Mouse (Mus musculus): ENCODE results near the gene L3mbtl3.

L3mbtl3 gene

GRCm38 (mm10) chr10:26232071-26232653 is 143.6 kb downstream of the L3mbtl3 start:
- no peak for DNase-seq

- no peak for DNase-seq
Measured at GRCm38 (mm10) chr10:26229488-26229887, 146.3 kb downstream of the L3mbtl3 start, which contains the start of gene Samd3. Gene Samd3, plus strand, starts transcription at chr10:26229707.

DNA sequence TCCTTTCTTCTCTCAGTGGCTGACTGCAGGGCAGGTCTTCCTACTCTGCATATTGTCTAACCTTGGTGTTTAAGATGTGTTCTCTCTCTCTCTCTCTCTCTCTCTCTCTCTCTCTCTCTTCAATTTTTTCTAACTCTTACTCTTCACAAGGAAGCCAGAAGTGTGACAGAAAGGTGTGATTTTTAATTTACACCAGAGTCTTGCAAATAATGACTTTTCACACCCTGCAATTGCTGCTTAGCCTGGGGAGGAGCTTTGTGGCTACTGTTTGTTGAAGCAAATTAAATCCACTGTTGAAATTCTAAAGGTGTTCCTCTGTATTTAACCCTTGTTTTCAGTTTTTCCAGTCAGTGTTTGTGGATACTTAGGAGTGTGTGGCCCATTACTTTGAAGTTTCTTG is 147.6 kb downstream of the L3mbtl3 start:
- DNase-seq = no peak

GRCm38 (mm10) chr10:26226734-26227133 is 149.0 kb downstream of the L3mbtl3 start:
- no peak for DNase-seq

- no peak for DNase-seq
Measured at GRCm38 (mm10) chr10:26226241-26226640, 149.5 kb downstream of the L3mbtl3 start.

Data from liver (tissue).